Mouse (Mus musculus) cerebral cortex, adult 2 months (tissue): ENCODE data around the gene Trnau1ap.

Source experiments
- WGBS: fragments of 180-500 bp; shearing (Covaris S2); methylation state at CpG from one replicate; pipeline ENCODE4 v1.1.7; 2018; 5-methylcytosine and 5-hydroxymethylcytosine counted together

Trnau1ap gene

GRCm38 (mm10) chr4:132329115-132329834 is at the start of gene Trnau1ap:
Trnau1ap (minus strand) TSS chr4:132329538.
- under 1% methylated on average over 52 of the region's 52 CpGs for WGBS

GRCm38 (mm10) chr4:132373820-132374219 is 44.5 kb upstream of the Trnau1ap start:
- 100% methylated on average over 1 of the region's 1 CpGs for WGBS

GRCm38 (mm10) chr4:132369953-132370750 is 40.8 kb upstream of the Trnau1ap start:
- 60% methylated on average over 8 of the region's 8 CpGs for WGBS

GRCm38 (mm10) chr4:132367480-132368201 is 38.3 kb upstream of the Trnau1ap start:
- 94% methylated on average over 18 of the region's 18 CpGs for WGBS

GRCm38 (mm10) chr4:132365450-132366060 is 36.2 kb upstream of the Trnau1ap start:
- 77% methylated on average over 13 of the region's 13 CpGs for WGBS

GRCm38 (mm10) chr4:132363487-132363886 is 34.1 kb upstream of the Trnau1ap start:
- WGBS: 91% methylated on average over 11 of the region's 11 CpGs

- WGBS: 92% methylated on average over 4 of the region's 4 CpGs
Measured at GRCm38 (mm10) chr4:132359510-132359909, 30.2 kb upstream of the Trnau1ap start.

- 54% methylated on average over 12 of the region's 12 CpGs for WGBS
Measured at GRCm38 (mm10) chr4:132356170-132356569, 26.8 kb upstream of the Trnau1ap start.

- WGBS: 85% methylated on average over 3 of the region's 3 CpGs
Measured at GRCm38 (mm10) chr4:132355403-132355802, 26.1 kb upstream of the Trnau1ap start.

- 71% methylated on average over 4 of the region's 4 CpGs for WGBS
Measured at GRCm38 (mm10) chr4:132354571-132354970, 25.2 kb upstream of the Trnau1ap start.

- under 1% methylated on average over 31 of the region's 31 CpGs for WGBS
Measured at GRCm38 (mm10) chr4:132353481-132353885, 24.1 kb upstream of the Trnau1ap start, which contains the start of gene Rcc1. Rcc1 (minus strand) TSS chr4:132353605.

- WGBS: under 1% methylated on average over 14 of the region's 14 CpGs
Measured at GRCm38 (mm10) chr4:132352739-132353138, 23.4 kb upstream of the Trnau1ap start.

GRCm38 (mm10) chr4:132351401-132351800 is 22.1 kb upstream of the Trnau1ap start:
- 56% methylated on average over 1 of the region's 1 CpGs for WGBS

- 82% methylated on average over 3 of the region's 3 CpGs for WGBS
Measured at GRCm38 (mm10) chr4:132350854-132351253, 21.5 kb upstream of the Trnau1ap start.

GRCm38 (mm10) chr4:132350123-132350740 is 20.9 kb upstream of the Trnau1ap start:
- whole genome bisulfite sequencing: 79% methylated on average over 2 of the region's 2 CpGs

GRCm38 (mm10) chr4:132349495-132350122 is 20.3 kb upstream of the Trnau1ap start:
- 61% methylated on average over 3 of the region's 3 CpGs for WGBS

GRCm38 (mm10) chr4:132346661-132347060 is 17.3 kb upstream of the Trnau1ap start:
- WGBS: 41% methylated on average over 3 of the region's 3 CpGs

- 79% methylated on average over 4 of the region's 4 CpGs for WGBS
Measured at GRCm38 (mm10) chr4:132346261-132346660, 16.9 kb upstream of the Trnau1ap start.

- 38% methylated on average over 5 of the region's 5 CpGs for WGBS
Measured at GRCm38 (mm10) chr4:132345843-132346212, 16.5 kb upstream of the Trnau1ap start.

GRCm38 (mm10) chr4:132345135-132345842 is 16.0 kb upstream of the Trnau1ap start:
- WGBS: under 1% methylated on average over 83 of the region's 83 CpGs
